Mouse (Mus musculus): ENCODE measurements around the gene Cmtm7.

Gene Cmtm7

DNA sequence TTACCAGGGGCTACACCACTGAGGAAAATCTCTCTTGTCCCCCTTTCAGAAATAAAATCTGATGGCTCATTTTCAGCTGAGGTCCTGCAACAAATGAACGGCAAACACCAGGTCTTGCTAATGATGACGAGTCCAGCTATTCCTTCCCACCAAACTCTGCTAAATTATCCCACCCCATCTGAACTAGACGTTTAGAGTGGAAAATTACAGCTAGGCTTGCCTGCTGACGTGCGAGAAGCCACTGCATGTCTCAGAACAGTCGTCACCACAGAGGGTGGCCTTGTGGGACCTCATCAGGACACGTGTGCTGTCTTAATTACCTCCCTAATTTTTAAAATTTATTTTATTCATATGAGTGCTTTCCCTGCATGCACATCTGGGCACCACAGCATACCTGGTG lies 10.1 kb downstream of the Cmtm7 start:
- in situ Hi-C loops (cut with MboI, MseI), result no loop called here

GRCm38 (mm10) chr9:114770224-114770623 lies 11.4 kb downstream of the Cmtm7 start:
- in situ Hi-C loops (cut with MboI, MseI), result no loop called here

DNA sequence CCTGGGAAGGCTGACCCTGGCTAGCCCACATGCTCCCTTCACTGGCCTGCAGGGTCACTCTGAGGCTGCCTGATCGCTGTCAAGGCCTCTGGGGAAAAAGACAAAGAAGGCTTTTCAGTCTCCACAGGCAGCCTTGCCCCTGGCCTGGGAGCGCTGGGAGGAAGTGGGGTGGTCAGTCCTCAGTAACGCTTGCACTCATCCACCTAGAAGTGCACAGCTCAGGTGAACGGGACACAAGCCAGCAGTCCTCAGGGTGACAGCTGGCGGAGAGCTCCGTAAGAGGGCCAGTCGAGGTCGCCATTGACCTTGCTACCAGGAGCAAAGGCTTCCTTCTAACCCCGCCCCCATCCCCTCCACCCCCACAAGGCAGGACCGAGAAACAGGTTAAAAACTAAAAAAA lies 13.6 kb downstream of the Cmtm7 start:
- in situ Hi-C loops (cut with MboI, MseI), result no loop called here

- in situ Hi-C loops (cut with MboI, MseI), result no loop called here
Measured at GRCm38 (mm10) chr9:114767507-114767906, 14.1 kb downstream of the Cmtm7 start.

GRCm38 (mm10) chr9:114767030-114767429 lies 14.6 kb downstream of the Cmtm7 start:
- in situ Hi-C loops (cut with MboI, MseI), result no loop called here

DNA sequence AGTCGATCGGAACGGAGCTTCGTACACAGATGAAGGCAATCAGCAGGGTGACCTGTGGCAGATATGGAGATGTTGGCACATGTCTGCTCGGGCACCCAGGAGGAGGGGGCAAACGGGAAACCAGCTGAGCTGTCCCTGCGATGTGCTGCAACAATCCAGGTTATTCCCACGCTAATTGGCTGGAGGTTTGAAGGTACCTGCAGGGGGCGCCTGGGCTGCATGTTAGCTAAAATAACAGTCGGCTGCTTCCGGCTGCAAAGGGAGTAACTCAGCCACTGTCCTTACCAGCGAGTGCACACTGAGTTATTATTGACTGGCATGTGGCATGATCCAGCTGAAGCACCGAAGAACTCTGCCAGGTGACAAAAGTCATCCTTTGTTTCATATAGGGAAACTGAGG lies 18.3 kb downstream of the Cmtm7 start:
- in situ Hi-C loops (cut with MboI, MseI), result loop anchor here in 1 of 2 experiments (5.0 kb wide), 1 partner anchor 54 kb away; no protein-coding TSS in a partner anchor

DNA sequence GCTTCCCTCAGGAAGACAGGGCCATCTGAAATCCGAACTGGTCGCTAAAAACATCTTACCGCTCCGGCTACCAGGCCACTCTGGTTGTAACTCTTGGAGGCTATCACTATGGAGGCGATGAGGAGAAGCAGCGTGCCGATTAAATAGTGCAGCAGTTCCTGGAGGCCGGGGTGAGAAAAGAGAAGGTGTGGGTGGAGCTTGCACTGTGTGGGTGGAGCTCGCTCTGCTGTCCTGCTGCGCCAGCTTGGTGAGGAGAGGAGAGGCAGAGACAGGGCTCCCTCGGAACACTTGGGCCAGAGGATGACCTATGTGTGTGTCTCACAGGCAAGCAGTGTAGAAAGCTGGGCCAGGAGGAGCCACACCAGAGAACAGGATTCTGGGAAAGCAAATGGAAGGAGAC lies 19.8 kb downstream of the Cmtm7 start:
- in situ Hi-C loops (cut with MboI, MseI), result loop anchor here in 1 of 2 experiments (5.0 kb wide), 1 partner anchor 55 kb away; no protein-coding TSS in a partner anchor

GRCm38 (mm10) chr9:114760353-114760752 lies 21.3 kb downstream of the Cmtm7 start:
- in situ Hi-C loops (cut with MboI, MseI), result loop anchor here in 1 of 2 experiments (5.0 kb wide), 1 partner anchor 57 kb away; no protein-coding TSS in a partner anchor

DNA sequence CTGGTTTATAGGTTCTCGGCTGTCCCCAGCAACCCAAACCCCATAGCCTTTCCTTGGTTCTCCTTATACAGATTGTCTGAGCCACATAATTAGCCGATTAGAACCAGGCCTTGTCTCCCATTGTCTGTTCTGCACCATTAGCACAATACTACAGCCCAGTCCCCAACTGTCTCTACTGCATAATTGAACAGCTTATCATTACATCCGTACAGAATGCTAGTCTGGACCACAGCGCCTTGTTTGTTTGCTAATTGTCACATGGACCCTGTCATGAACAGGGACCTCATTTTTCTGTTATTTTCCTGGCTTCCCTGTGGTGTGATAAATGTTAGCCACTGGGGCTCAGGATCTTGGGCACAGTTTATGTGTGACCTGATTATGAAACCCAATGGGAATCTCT lies 21.8 kb downstream of the Cmtm7 start:
- in situ Hi-C loops (cut with MboI, MseI), result loop anchor here in 1 of 2 experiments (5.0 kb wide), 2 partner anchors 32 to 57 kb away; no protein-coding TSS in a partner anchor

GRCm38 (mm10) chr9:114758801-114759200 lies 22.9 kb downstream of the Cmtm7 start:
- in situ Hi-C loops (cut with MboI, MseI), result loop anchor here in 1 of 2 experiments (5.0 kb wide), 1 partner anchor 34 kb away; no protein-coding TSS in a partner anchor

GRCm38 (mm10) chr9:114758272-114758671 lies 23.4 kb downstream of the Cmtm7 start:
- in situ Hi-C loops (cut with MboI, MseI), result loop anchor here in 1 of 2 experiments (5.0 kb wide), 1 partner anchor 34 kb away; no protein-coding TSS in a partner anchor

DNA sequence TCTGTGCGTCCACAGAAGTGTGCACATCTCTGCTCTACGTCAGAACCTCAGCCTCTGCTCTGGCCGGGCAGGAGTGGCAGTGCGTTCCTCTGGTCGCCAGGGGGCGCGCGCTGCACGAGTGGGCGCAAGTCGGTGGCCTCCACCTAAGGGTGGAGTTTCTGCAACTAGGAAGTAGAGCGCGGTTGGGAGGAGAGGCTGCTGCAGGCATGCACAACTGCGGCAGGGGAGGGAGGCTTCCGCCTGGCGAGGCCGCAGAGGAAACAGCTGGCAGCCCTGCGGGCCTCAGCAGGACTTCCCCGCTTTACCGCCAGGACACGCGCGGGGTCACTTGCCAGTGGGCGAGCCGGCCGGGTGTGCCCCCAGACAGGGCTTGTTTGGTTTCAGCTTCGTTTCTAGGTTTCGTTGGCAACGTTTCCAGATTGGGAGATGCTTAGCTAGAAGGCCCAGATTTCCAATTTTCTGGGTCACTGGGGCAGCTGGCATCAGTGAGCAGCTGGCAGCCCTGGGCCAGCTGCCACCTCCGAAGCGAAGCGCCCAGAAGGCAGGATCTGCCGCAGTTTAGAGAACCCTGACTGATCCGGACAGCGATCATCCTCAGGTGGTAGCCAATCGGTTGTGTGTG lies 28.7 kb downstream of the Cmtm7 start:
- in situ Hi-C loops (cut with MboI, MseI), result no loop called here

GRCm38 (mm10) chr9:114752311-114752710 lies 29.3 kb downstream of the Cmtm7 start:
- in situ Hi-C loops (cut with MboI, MseI), result no loop called here

DNA sequence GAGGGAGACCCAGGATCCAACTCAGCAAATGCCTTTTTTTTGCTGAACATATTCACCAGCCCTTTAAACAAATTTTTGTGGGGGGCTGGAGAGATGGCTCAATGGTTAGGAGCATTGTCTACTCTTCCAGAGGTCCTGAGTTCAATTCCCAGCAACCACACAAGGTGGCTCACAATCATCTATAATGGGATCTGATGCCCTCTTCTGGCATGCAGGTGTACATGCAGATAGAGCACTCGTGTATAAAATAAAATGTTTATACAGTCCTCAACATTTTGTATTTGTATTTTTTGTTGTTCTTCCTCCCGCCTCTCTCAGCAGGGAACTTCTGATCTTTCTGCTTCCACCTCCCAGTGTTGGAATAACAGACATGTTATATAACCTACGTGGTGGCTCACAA lies 30.1 kb downstream of the Cmtm7 start:
- in situ Hi-C loops (cut with MboI, MseI), result no loop called here

GRCm38 (mm10) chr9:114747466-114747865 lies 34.2 kb downstream of the Cmtm7 start:
- in situ Hi-C loops (cut with MboI, MseI), result no loop called here

DNA sequence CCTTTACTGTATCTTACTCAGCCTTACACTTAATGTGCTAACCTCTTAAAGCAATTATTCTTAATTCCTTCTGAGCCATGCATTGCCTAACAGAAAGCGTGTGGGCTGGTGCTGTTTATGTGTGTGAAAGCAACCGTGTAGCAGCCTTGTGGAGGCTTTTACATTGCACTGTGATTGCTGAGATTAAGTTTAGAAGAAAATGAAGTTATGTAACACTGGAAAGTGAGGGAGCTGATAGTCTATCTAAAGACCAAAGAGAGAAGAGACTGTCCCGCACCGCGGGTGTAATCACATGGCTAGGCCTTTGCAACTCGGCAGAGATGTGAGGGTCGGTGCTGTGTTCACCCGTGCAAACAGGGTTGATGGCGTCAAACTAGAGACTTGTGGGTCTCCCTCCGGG lies 34.6 kb downstream of the Cmtm7 start:
- in situ Hi-C loops (cut with MboI, MseI), result no loop called here

GRCm38 (mm10) chr9:114745654-114746053 lies 36.0 kb downstream of the Cmtm7 start:
- in situ Hi-C loops (cut with MboI, MseI), result no loop called here

DNA sequence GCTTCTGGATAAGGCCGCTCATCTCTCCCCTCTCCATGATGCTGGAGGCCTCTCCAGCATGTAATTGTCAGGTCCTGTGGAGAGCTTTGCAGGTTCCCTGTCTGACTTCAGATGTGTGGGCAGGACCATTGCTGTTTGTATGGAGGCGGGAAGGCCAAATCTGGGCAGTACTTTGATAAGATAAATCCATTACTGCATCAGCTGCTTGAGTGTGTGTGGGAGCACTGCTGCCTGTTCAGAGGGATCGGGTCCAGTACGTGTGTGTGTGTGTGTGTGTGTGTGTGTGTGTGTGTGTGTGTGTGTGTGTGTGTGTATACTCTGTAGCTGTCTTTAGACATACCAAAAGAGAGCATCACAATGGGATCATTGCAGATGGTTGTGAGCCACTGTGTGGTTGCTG lies 36.5 kb downstream of the Cmtm7 start:
- in situ Hi-C loops (cut with MboI, MseI), result no loop called here

GRCm38 (mm10) chr9:114742731-114743130 lies 38.9 kb downstream of the Cmtm7 start:
- in situ Hi-C loops (cut with MboI, MseI), result no loop called here

GRCm38 (mm10) chr9:114740336-114740735 lies 41.3 kb downstream of the Cmtm7 start:
- in situ Hi-C loops (cut with MboI, MseI), result no loop called here

GRCm38 (mm10) chr9:114736442-114736841 lies 45.2 kb downstream of the Cmtm7 start:
- in situ Hi-C loops (cut with MboI, MseI), result no loop called here

GRCm38 (mm10) chr9:114733238-114733637 lies 48.4 kb downstream of the Cmtm7 start:
- in situ Hi-C loops (cut with MboI, MseI), result no loop called here

DNA sequence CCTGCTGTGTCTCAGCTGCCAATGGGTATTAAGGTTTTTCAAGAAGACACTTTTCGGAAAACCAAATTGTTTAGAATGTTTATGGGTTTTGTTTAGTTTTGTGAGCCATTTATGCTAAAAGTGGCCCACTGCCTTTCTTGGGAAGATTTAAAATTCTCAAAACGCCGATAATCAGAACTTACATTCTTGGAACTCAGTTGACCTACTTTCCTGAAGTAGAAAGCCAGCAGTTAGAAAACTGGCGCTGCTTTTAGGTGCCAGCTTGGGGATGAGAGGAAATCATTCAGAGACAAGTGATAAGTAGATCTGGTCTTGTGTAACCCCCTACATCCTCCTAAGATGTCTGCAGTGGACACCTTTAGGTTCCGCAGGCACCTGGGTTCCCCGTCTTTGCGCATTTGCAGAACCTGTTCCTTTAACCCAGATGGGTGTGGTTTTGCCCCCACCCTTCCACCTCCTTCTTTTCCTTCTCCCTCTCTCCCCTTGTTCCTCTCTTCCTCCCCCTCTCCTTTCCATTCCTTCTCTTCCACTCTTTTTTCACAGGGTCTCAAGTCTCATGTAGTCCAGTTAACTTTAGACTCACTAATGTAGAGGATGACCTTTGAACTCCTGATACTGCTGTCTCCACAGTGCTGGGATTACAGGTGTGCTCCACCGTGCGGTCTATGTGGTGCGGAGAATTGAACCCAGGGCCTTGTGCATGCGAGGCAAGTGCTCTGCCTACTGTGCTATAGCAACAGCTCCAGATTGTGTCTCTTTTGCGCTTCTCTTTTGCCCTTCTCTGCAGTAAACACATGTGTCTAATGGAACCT lies 49.6 kb downstream of the Cmtm7 start:
- in situ Hi-C loops (cut with MboI, MseI), result no loop called here
